Mouse (Mus musculus): Measurements from ENCODE around the gene Psenen.

- no peak for TF ChIP-seq CTCF (IDR thresholded peaks at IDR 0.05; ENCODE audit: extremely low read depth, insufficient read depth, low read length)
- TF ChIP-seq POLR2A (IDR thresholded peaks at IDR 0.05; ENCODE audit: extremely low read depth, insufficient read depth, low read length): no peak
These were observed 45.1 kb downstream of the Psenen start for GRCm38 (mm10) chr7:30518325-30518724.
